ENCODE assay signal across 8 mouse cellular contexts in genomic region chr7:139467177-139467895, GRCm38 (mm10).
DNase-seq lines count a peak whose midpoint lies in the region; ATAC-seq lines count a peak whose summit lies in the region.

No protein-coding gene starts in this region.

- H3K4me2 ChIP-seq in stomach, embryonic 15.5 days, result peak overlapping the region; percentile 8; the same call in 1 of the 2 replicates

- 71% methylated on average over 10 of the region's 10 CpGs for WGBS in limb, embryonic 10.5 days
- WGBS in stomach, embryonic 15.5 days, result 58% methylated on average over 10 of the region's 10 CpGs

- H3K9me3 ChIP-seq in limb, embryonic 10.5 days (replicated peaks), result no peaks in the 10 kb centered on the region
- H3K9me3 ChIP-seq in stomach, embryonic 15.5 days, result no peaks in the 10 kb centered on the region

- peaks cover 26% of the 10 kb centered on the region for H3K4me1 ChIP-seq in limb, embryonic 10.5 days
- peaks cover 33% of the 10 kb centered on the region for H3K4me1 ChIP-seq in stomach, embryonic 15.5 days

- peak; percentile 34 for DNase-seq in embryo, embryonic 10 days (ENCODE audit: low spot score)
- no peak for DNase-seq in embryo, embryonic 9.5 days (ENCODE audit: extremely low spot score)
- DNase-seq in ovary, adult 18-20 months (ENCODE audit: low spot score), result peak; percentile 58
- DNase-seq in ovary, postnatal 10 days (ENCODE audit: low spot score), result no peak
- no peak for DNase-seq in limb, embryonic 10.5 days (ENCODE audit: low spot score)
- DNase-seq in thymus, postnatal 0 days (ENCODE audit: low spot score), result no peak

- H3K36me3 ChIP-seq in limb, embryonic 10.5 days, result no peaks in the 10 kb centered on the region
- 0 out of 2 replicates have a peak, but pooled peaks cover 3% of the 10 kb centered on the region for H3K36me3 ChIP-seq in stomach, embryonic 15.5 days

- H3K9ac ChIP-seq in stomach, embryonic 15.5 days, result no peak overlapping the region

- H3K27ac ChIP-seq in limb, embryonic 10.5 days, result peak overlapping the region; percentile 37; the same call in 1 of the 2 replicates
- H3K27ac ChIP-seq in stomach, embryonic 15.5 days, result peak overlapping the region; percentile 88

- no peak overlapping the region for H3K4me3 ChIP-seq in limb, embryonic 10.5 days
- H3K4me3 ChIP-seq in stomach, embryonic 15.5 days (replicated peaks), result no peak overlapping the region

- no peak for ATAC-seq in stomach, embryonic 15.5 days (ENCODE audit: insufficient read depth, low FRiP score, low read depth)
- no peak for ATAC-seq in erythroblast, adult 5-6 weeks (replicated peaks; ENCODE audit: low FRiP score, poor library complexity, severe bottlenecking)

- H3K27me3 ChIP-seq in limb, embryonic 10.5 days (ENCODE audit: low read depth, poor library complexity, severe bottlenecking), result no peaks in the 10 kb centered on the region
- no peaks in the 10 kb centered on the region for H3K27me3 ChIP-seq in stomach, embryonic 15.5 days (replicated peaks)

Comparison
In these comparisons a context has a peak if more than half of its experiments do, and no peak if none do; other contexts are left out.
1. DNase-seq: peak in embryo, embryonic 10 days (single experiment) and ovary, adult 18-20 months (single experiment); none in embryo, embryonic 9.5 days (single experiment), ovary, postnatal 10 days (single experiment), limb, embryonic 10.5 days (single experiment) and thymus, postnatal 0 days (single experiment).